Mouse (Mus musculus) kidney, embryonic 14.5 days (tissue): ENCODE measurements around the gene Adora1. TPM values are rescaled to one million over a fixed set of nuclear protein-coding genes. Genes with fewer than 3 reads are reported as not detected.
A peak's percentile ranks its signal among the peaks of the same experiment; 100 is the strongest.

Experiments used
- ATAC-seq: fragments of 200-750 bp; cut with Nextera tagmentation; 2 replicates; pipeline ENCODE4 v1.8.0; 2017; ENCODE audit warnings: moderate number of reproducible peaks, mild to moderate bottlenecking, moderate TSS enrichment, moderate library complexity; ENCODE audit not compliant: low FRiP score, low TSS enrichment
- H3K27ac ChIP-seq: fragments of 300-500 bp; sonication (generic); 2 replicates; pipeline ENCODE4 v1.5.1; 2014; ENCODE audit warnings: low read depth, mild to moderate bottlenecking, low read length, moderate library complexity, mixed read lengths
- H3K27me3 ChIP-seq: fragments of 300-500 bp; sonication (generic); 2 replicates; pipeline ENCODE4 v1.6.1; 2014; ENCODE audit warnings: mild to moderate bottlenecking, low read length; ENCODE audit not compliant: control insufficient read depth, insufficient read depth
- H3K36me3 ChIP-seq: fragments of 300-500 bp; sonication (generic); 2 replicates; pipeline ENCODE4 v1.6.1; 2014; ENCODE audit warnings: low read length, mixed read lengths; ENCODE audit not compliant: control insufficient read depth, insufficient read depth
- H3K4me1 ChIP-seq: fragments of 300-500 bp; sonication (generic); 2 replicates; pipeline ENCODE4 v1.6.1; 2014; ENCODE audit warnings: low read length, mixed read lengths; ENCODE audit not compliant: control insufficient read depth, insufficient read depth
- H3K4me2 ChIP-seq: fragments of 300-500 bp; sonication (generic); replicated peaks from 2 replicates; pipeline ENCODE4 v1.6.1; 2014; ENCODE audit warnings: low read depth, mild to moderate bottlenecking, low read length
- H3K4me3 ChIP-seq: fragments of 300-500 bp; sonication (generic); 2 replicates; pipeline ENCODE4 v1.5.1; 2014; ENCODE audit warnings: mild to moderate bottlenecking, low read length
- H3K9ac ChIP-seq: fragments of 300-500 bp; sonication (generic); 2 replicates; pipeline ENCODE4 v1.6.1; 2014; ENCODE audit warnings: low read depth, mild to moderate bottlenecking, low read length, moderate library complexity
- H3K9me3 ChIP-seq: fragments of 300-500 bp; sonication (generic); 2 replicates; pipeline ENCODE4 v1.6.1; 2016; ENCODE audit warnings: low read length; ENCODE audit not compliant: control insufficient read depth
- WGBS: fragments of 180-500 bp; shearing (Covaris S2); extraction: QIAGEN DNeasy Blood & Tissue Kit; methylation state at CpG from one replicate; pipeline ENCODE4 v1.1.7; 2014; 5-methylcytosine and 5-hydroxymethylcytosine counted together
- polyA plus RNA-seq: library from polyadenylated mRNA; unstranded; fragments of >200 nt; fragmentation: Nextera tagmentation; extraction: Ambion mirVana; gene quantifications from 2 replicates; pipeline ENCODE4 v1.2.1, GENCODE M21; 2014

The Adora1 gene
- polyA plus RNA-seq, result 3.2 TPM in 2 replicates

DNA sequence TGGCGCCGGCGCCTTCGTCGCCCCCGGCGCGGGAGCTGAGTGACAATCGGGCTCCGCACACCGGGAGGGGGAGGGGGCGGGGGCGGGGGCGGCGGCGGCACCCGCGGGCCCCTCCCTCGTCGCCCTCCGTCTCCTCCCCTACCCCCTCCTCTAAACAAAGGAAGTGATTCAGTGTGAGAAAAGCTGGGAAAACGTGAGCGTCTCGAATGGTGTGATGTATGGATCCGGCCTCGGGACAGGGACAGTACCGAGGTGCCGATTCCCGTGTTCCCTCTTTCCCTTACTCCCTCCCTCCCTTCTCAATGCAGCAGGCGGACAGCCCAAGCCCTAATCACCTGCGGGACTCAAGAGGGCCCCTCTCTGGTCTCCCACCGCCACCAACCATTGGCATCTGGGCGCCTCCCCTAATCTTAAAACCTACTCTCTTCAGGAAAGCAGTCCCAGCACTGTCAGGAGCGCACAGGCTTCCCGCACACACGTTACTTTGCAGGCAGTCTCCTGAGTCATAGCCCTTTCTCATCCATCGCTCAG lies at the start of gene Adora1:
Gene Adora1, minus strand, starts transcription at position 41 of the 531 bp plus-strand sequence.
- no peak within 1 kb of the TSS for H3K27ac ChIP-seq
- 1% methylated on average over 22 of the region's 37 CpGs for WGBS
- H3K9ac ChIP-seq, result peak within 1 kb of the TSS; percentile 45
- peaks cover 25% of the 10 kb centered on the region for H3K4me1 ChIP-seq
- peaks cover 29% of the 10 kb centered on the region for H3K27me3 ChIP-seq
- no peak for ATAC-seq
- no peaks in the 10 kb centered on the region for H3K36me3 ChIP-seq
- peak within 1 kb of the TSS; percentile 95 for H3K4me2 ChIP-seq
- no peaks in the 10 kb centered on the region for H3K9me3 ChIP-seq
- H3K4me3 ChIP-seq, result peak within 1 kb of the TSS; percentile 47

DNA sequence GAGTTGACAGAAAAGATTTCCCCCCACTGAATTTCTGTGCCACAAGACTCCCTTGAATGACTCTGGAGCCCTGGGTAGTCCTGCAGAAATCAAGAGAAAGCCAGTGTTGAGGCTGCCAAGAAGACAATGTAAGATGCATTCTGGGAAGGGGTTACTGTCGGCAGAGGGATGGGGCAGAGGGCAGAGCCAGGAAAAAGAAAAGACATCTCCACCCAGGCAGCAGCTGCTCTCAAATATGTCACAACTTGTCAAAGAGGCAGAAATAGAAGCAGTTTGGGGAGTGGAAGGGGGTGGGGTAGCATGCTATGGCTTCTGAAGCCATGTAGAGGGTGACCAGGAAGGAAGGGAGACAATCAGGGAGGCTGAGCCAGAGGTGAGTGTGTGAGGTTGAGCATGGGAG lies 47.9 kb upstream of the Adora1 start:
- Histone ChIP-seq H3K4me1 (peaks cover 5% of the 10 kb centered on the region; the same call in 1 of the 2 replicates), H3K4me3 (no peak overlapping the region), H3K9ac (no peak overlapping the region), H3K27ac (no peak overlapping the region), H3K27me3 (no peaks in the 10 kb centered on the region), H3K9me3 (no peaks in the 10 kb centered on the region), H3K4me2 (no peak overlapping the region), H3K36me3 (no peaks in the 10 kb centered on the region)
- 62% methylated on average over 1 of the region's 1 CpGs for WGBS
- no peak for ATAC-seq

DNA sequence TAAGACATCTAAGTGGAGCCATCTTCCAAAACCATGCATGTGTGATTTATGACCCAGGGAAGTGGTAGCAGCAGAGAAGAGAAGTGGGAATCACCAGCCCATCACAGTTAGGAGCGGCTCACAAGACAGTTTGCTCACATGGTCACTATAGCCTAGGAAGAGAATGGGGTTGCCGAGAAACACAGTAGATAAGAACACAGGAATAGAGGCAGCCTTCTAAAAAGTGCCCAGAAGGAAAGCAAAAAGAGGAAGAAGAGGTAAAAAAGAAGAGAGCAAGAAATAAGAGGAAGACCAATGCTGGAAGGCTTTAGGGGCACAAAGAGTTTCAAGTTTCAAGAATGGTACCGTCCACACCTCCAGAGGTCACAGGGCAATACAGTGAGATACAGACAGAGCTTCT lies 47.1 kb upstream of the Adora1 start:
- Histone ChIP-seq H3K4me3 (no peak overlapping the region), H3K4me1 (peaks cover 5% of the 10 kb centered on the region; the same call in 1 of the 2 replicates), H3K9ac (no peak overlapping the region), H3K27me3 (no peaks in the 10 kb centered on the region), H3K27ac (no peak overlapping the region), H3K9me3 (no peaks in the 10 kb centered on the region), H3K36me3 (no peaks in the 10 kb centered on the region), H3K4me2 (no peak overlapping the region)
- WGBS, result 38% methylated on average over 3 of the region's 3 CpGs
- ATAC-seq, result no peak

DNA sequence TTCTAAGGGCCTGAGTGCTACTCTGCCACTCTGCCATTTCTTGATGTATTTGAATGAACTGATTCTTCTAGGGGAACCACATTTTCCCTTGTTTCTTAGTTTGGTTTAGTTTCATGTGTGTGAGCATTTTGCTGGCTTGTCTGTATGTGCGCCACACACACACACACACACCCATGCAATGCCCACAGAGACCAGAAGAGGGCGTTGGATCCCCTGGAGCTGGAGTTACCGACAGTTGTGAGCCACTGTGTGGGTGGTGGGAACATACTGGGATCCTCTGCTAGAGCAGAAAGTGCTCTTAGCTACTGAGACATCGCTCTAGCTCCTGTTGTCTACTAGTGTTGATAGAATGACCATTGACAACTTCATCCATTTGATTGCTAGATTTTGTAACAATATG lies 46.3 kb upstream of the Adora1 start:
- Histone ChIP-seq H3K36me3 (no peaks in the 10 kb centered on the region), H3K9me3 (no peaks in the 10 kb centered on the region), H3K27me3 (no peaks in the 10 kb centered on the region), H3K4me3 (no peak overlapping the region), H3K4me1 (peaks cover 5% of the 10 kb centered on the region; the same call in 1 of the 2 replicates), H3K4me2 (no peak overlapping the region), H3K9ac (no peak overlapping the region), H3K27ac (no peak overlapping the region)
- 75% methylated on average over 4 of the region's 4 CpGs for WGBS
- no peak for ATAC-seq

DNA sequence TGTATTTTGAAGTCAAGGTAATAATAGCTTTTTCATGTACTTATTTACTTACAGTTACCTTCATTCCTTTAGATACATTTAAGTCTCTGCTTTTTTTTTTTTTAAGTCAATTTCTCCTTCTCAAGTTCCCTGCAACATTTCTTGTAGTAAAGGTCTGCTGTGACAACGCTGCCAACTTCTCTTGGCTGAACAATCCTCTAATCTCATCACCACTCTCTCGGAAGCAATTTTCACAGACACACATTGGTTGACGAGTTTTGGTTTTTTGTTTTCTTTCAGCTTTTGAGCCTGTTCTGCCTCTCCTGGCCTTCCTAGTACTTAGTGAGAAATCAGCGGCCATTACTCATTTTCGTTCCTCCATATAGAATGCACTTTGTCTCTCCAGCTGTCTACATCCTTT lies 44.9 kb upstream of the Adora1 start:
- Histone ChIP-seq H3K4me3 (no peak overlapping the region), H3K27me3 (no peaks in the 10 kb centered on the region), H3K4me2 (no peak overlapping the region), H3K36me3 (no peaks in the 10 kb centered on the region), H3K4me1 (peaks cover 5% of the 10 kb centered on the region; the same call in 1 of the 2 replicates), H3K9ac (no peak overlapping the region), H3K27ac (no peak overlapping the region), H3K9me3 (no peaks in the 10 kb centered on the region)
- no peak for ATAC-seq
- 91% methylated on average over 5 of the region's 5 CpGs for WGBS

DNA sequence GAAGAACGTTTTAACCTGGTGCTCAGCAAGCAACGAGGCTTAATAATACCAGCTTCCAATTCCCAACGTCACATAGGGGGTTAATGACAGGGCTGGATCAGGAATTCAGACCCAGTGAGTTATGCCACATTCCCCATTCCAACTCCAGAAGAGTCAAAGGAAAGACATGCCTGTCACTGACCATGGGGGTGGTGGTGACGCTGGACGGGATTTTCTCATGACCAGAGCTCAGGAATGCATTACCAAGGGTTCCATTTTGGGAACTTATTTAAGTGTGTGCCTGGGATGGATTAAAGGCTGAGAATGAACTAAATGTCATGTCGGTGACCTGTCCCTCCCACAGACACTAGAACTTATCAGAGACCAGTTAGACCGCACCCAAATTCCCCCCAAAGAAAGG lies 41.6 kb upstream of the Adora1 start:
- Histone ChIP-seq H3K9ac (no peak overlapping the region), H3K9me3 (no peaks in the 10 kb centered on the region), H3K4me3 (no peak overlapping the region), H3K36me3 (no peaks in the 10 kb centered on the region), H3K4me1 (no peaks in the 10 kb centered on the region; the same call in 1 of the 2 replicates), H3K4me2 (no peak overlapping the region), H3K27me3 (no peaks in the 10 kb centered on the region), H3K27ac (no peak overlapping the region)
- 78% methylated on average over 7 of the region's 7 CpGs for WGBS
- ATAC-seq, result no peak

DNA sequence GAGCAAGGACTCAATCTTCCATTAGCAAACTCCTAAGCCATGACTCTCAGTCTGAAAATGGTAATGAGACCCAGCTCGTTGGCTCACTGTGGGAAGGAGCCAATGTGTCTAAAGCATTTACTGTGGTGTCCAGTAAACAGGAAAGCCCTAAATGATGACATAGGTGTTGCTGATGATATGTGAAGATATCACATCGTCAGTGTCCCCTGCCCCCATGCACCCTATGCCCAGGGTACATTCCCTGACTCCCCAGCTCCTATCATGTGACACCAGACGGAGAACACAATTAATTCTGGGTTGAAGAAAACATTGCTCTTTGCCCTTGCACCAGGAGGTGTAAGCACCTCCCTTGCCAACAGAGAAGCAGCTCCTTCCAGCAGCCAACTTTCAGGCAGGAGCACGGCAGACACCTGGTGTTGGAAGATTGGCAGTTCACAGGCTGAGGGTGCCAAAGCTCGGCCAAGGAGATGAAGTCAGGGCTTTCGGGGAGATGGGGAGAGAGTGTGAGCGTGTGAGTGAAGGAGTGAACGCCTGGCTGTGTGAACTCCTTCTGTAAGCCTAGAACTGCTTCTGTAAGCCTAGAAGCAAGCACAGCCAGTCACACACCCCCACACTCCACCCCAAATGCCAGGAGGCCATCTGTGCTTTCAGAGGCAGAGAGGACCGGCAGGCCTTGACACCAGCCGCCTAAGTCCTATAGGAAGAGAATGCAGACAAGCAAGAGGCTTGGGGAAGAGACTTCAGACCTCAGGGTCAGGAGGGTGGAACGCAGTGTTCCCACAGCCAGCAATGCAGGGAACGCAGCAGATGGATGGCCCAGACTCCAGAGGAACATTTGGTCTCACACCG lies 40.6 kb upstream of the Adora1 start:
- H3K9ac ChIP-seq, result no peak overlapping the region
- H3K27me3 ChIP-seq, result no peaks in the 10 kb centered on the region
- H3K4me1 ChIP-seq, result no peaks in the 10 kb centered on the region; the same call in 1 of the 2 replicates
- H3K9me3 ChIP-seq, result no peaks in the 10 kb centered on the region
- 32% methylated on average over 13 of the region's 13 CpGs for WGBS
- no peak overlapping the region for H3K27ac ChIP-seq
- no peak overlapping the region for H3K4me2 ChIP-seq
- 0 out of 2 replicates have a peak, but pooled peaks have one; percentile 44 for ATAC-seq
- H3K36me3 ChIP-seq, result no peaks in the 10 kb centered on the region
- H3K4me3 ChIP-seq, result no peak overlapping the region

DNA sequence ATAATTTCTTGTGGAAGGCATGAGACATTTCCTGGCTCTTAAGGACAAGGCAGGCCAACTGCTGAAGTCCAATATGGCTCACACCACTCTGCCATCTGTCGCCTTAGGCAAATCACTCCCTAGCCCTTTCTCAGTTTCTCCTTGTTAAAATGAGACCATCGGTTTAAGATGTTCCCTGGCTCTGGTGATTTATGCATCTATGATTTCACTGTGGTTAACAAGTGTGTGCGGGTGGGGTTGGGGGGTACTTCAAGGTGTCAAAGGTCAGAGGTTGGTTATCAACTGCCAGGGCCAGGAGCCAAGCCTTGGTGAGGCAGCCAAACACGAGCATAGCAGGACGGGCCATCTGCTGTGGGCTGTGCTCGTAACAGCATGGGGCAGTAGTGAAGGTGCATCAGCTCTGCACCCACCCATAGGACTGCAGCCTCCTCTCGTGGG lies 39.3 kb upstream of the Adora1 start:
- ATAC-seq, result no peak
- Histone ChIP-seq H3K4me2 (no peak overlapping the region), H3K27me3 (no peaks in the 10 kb centered on the region), H3K4me1 (no peaks in the 10 kb centered on the region; the same call in 1 of the 2 replicates), H3K36me3 (no peaks in the 10 kb centered on the region), H3K27ac (no peak overlapping the region), H3K4me3 (no peak overlapping the region), H3K9me3 (no peaks in the 10 kb centered on the region), H3K9ac (no peak overlapping the region)
- 36% methylated on average over 7 of the region's 7 CpGs for WGBS
